Mouse (Mus musculus) right cerebral cortex, adult 2 months (tissue): ENCODE results near the gene Il4ra.
A peak's percentile ranks its signal among the peaks of the same experiment; 100 is the strongest.

Experiments used
- DNase-seq, 2 experiments: peaks; one replicate each; pipeline ENCODE4 v3.0.0; 2021 to 2022; ENCODE audit warnings: low spot score in 2 of 2

The Il4ra gene

DNA sequence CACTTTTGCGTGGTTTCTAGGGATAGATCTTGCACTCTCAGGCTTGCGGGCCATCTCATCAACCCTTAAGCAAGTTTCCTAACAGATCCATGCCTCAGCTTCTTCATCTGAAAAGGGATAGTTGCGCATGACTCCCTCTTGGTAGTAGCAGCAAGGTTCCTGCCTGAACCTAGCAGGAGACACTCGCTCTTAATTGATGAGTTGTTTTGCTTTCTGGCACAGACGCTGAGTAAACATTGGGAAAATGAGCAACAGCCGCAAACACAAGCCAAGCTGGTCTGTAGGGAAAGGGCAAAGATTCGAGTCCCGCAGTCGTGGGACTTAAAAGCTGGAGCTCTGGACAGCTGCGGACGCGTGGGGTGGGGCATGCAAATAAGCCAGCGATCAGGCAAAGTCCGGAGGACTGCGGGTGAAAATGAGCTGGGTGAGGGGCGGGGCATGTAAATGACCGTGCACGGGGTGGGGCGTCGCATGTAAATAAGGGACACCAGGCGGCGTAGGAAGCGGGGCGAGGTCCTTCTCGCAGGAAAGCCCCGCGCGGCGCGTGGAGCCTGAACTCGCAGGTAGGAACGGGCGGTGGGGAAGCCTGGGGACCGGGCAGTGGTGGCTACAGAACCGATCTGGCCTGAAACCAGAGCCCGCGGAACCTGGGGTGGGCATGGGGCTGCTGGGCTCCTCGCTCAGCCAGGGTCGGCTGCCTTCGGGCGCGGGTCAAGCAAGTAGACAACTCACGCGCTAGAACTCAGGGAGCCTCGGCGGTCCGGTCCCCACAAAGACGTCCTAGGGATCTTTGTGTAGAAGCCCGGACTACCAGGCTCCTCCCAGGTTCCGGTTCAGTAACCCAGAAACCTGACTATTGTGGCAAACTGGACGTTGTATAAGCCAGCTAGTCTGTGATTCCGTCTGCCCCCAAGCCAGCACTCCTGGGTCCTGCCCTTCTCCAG lies at the start of gene Il4ra:
Gene Il4ra, plus strand, starts transcription at position 355 of the 944 bp plus-strand sequence.
- DNase-seq, result peak; percentile 57 to 71

GRCm38 (mm10) chr7:125503374-125504092 lies 48.4 kb upstream of the Il4ra start:
- DNase-seq, result no peak

DNA sequence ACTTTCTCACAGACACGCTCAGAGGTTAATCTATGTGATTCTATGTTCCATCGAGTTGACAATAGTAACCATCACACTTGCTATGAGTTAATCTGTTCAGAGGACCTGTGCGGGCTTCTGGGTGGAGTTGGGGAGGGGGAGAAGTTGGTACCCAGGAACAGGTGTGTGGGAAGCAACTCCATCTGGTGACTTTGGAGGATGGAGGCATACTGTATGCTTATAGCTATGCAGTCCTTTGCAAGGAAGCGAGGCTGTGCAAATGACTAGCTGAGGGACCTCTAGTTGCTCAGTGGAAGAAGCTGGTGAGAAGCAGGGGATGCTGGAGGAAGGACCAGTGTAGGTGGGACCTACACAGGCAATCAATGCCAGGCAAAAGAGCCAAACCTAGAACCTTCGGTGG lies 47.3 kb upstream of the Il4ra start:
- peak; percentile 54 to 61 for DNase-seq

- DNase-seq, result no peak
Observed at GRCm38 (mm10) chr7:125505568-125505967, 46.4 kb upstream of the Il4ra start.

GRCm38 (mm10) chr7:125507279-125507678 lies 44.6 kb upstream of the Il4ra start:
- DNase-seq, result no peak

DNA sequence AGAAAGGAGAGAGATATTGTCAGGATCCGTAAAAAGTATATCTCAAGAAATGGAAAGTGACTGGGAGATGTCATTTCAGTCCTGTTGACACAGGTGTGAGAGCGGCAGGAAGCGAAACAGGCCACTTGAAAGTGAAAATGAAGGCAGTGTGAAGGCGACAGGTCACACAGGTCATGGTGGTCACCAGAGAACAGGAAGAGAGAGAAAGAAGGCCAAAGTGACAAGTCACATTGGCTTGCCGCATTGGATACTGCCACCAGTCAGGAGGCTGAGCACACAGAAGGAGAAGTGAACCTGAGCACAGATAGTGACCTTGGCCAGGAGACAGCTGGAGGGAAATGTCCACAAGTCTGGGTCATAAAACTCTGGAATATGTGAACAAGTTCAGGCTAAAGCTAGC lies 40.5 kb upstream of the Il4ra start:
- DNase-seq, result no peak

- no peak for DNase-seq
Observed at GRCm38 (mm10) chr7:125511852-125512251, 40.1 kb upstream of the Il4ra start.

DNA sequence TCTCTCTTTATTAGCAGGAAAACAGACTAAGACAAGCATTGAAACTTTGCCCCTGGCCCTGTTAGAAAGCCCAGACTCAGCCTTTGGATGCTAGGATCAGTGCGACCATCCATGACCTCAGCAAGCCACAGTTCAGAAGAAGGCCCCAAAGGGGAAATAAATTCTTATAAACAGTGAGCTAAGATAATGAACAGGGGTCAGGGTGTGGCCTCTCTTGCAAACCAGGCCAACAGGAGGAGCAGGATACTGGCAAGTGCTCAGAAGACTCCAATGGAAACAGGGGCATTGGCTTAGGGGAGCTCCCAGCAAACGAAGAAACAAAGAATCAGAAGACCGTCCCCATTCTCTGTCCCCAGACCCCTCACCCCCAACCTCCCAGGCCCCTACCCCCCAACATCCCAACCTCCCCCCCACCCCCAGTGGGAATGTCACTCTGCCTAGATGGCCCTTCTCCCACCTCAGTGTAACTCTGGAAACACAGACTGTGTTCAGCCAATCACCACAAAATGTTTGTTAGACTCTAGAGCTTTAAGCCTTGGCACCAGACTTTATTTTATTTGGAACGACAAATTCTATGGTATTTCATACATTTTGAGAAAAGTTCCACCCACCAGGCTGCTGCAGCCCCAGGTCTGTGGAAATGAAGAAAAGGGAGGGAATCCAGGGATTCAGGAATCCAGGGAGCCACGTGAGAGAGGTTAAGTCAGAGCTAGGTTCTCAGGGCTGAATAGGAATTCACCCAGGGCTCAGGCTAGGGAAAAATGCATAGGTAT lies 36.7 kb upstream of the Il4ra start:
- no peak for DNase-seq

DNA sequence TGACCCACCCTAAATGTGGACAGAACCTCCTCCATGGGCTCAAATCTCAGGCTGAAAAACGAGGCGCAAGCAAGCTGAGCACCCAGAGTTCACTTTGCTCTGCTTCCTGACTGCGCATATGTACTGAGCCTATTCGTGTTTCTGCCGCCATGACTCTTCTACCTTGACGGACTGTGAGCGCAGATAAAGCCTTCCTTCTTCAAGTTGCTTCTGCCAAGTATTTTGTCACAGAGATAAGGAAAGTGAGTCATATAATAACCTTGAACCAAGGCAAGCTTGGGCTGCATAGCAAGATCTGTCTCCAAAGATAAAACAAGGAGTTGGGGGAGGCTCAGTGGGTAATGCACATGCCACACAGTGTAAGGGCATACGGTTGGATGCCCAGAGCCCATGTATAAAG lies 35.2 kb upstream of the Il4ra start:
- no peak for DNase-seq

GRCm38 (mm10) chr7:125517470-125517869 lies 34.5 kb upstream of the Il4ra start:
- no peak for DNase-seq

- DNase-seq, result no peak
Observed at GRCm38 (mm10) chr7:125519715-125520114, 32.2 kb upstream of the Il4ra start.

DNA sequence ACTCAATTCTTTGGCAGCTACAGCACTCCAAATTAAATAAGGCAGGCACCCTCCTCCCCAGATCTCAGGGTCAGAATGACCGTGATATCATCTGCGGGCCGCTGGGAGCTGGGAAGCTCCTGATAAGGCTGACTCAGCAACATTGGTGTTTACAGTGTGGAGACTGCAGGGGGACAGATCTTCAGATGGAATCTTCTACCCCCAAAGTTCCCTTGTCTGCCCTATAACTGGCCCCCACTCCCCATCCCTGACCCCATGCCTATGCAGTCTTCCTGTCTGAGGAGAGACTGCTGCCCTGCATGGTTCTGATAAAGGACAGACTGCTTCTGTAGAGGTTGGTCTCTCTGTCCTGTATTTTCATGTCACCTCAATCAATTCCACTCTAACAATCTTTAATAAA lies 28.9 kb upstream of the Il4ra start:
- DNase-seq, result no peak

GRCm38 (mm10) chr7:125527186-125527585 lies 24.7 kb upstream of the Il4ra start:
- DNase-seq, result no peak

DNA sequence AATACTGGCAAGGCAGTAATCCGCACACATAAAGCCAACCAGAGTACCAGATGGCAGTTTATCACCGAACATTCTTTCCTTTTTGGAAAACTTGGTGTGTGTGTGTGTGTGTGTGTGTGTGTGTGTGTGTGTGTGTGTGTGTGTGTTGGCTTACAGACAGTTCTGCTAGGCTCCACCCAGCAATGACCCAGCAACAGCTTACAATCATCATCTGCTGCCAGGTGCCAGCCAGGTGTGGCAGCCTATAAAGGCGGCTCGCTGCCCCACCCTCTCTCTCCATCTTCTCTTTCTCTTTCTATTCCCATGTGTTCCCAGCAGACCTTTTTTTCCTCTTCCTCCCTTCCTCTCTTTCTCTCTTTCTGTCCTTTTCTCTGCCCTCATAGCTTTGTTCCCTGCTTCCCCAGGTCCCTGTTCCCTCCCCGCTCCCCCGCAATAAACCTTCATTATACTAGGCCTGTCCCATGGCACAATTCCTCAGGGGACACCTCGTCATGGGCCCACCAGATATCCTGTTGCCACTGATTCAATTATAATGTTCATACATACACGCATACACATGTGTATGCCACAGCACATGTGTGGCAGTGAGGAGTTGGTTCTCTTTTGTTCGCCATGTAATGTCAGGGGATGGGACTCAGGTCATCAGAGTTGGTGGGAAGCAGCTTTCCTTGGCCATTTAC lies 23.9 kb upstream of the Il4ra start:
- DNase-seq, result no peak

DNA sequence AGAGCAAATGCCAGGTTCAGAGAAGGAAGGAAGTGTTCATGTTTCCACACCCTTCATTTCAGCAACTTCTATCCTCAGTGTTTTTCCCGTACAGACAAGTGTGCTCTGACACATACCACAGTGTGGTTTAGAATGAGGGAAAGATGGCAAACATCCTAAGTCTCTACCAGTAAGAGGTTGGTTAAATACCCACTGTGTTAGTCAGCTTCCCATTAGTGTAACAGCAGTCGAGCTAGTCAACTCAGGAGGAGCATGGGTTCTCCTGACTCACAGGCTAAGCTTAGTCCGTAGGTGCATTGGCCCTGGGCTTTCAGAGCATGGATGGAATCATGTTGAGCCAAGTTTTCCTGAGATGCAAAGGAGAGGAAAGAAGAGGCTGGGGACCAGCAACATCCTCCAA lies 12.6 kb upstream of the Il4ra start:
- no peak for DNase-seq

GRCm38 (mm10) chr7:125541026-125541425 lies 10.9 kb upstream of the Il4ra start:
- no peak for DNase-seq

- DNase-seq, result no peak
Observed at GRCm38 (mm10) chr7:125541821-125542220, 10.1 kb upstream of the Il4ra start.

- no peak for DNase-seq
Observed at GRCm38 (mm10) chr7:125542335-125543050, 9.4 kb upstream of the Il4ra start.

DNA sequence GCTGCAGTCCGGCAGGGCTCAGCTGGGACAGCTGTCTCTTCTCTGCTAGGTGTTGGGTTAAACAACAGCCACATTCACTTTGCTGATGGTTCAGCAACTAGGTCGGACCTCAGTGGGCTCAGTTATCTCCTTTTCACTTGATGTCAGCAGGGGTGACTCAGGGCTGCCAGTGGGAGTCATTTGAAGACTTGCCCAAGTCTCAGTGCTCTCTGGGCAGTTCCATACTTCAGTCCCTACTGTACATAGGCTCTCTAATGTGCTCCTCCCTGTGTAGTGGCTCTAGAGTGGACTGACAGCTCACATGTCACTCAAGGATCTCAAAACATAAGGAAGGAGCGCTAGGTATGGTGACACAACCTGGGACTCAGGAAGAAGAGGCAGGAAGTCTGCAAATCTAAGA lies 8.4 kb upstream of the Il4ra start:
- DNase-seq, result no peak

DNA sequence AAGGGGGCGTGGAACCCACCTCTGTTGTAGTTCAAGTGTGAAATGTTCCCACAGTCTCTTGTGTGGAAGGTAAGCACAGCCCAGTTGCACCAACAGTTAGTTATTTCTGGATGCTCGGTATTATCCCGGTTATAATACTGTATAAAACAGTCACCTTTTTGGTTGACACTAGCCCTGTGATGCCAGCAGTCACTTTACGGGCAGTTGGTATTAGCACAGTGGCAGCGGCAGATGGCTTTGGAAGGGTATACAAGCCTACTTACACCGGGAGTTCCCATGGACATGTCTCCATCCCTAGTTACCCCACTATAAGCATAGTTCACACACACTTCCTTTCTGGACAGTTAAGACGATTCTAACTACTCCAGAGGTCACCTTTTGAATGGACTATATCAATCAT lies 6.6 kb upstream of the Il4ra start:
- DNase-seq, result no peak

- no peak for DNase-seq
Observed at GRCm38 (mm10) chr7:125546727-125547126, 5.2 kb upstream of the Il4ra start.
